Mouse (Mus musculus) MEL (cell line): Measurements from ENCODE around the gene Tnfrsf4. TPM values are rescaled to one million over a fixed set of nuclear protein-coding genes. Genes with fewer than 3 reads are reported as not detected.
A peak's percentile ranks its signal among the peaks of the same experiment; 100 is the strongest.

Source experiments
- DNase-seq: peaks from one replicate; pipeline ENCODE4 v3.0.0; 2011; ENCODE audit warnings: low read depth, low spot score
- H3K27ac ChIP-seq: 2 replicates; pipeline ENCODE4 v1.5.1; 2012; ENCODE audit warnings: low read depth, mild to moderate bottlenecking, control low read depth, low read length, moderate library complexity; ENCODE audit not compliant: control insufficient read depth
- H3K27me3 ChIP-seq, 2 experiments: fragments of 150-350 bp in 1 of 2; sonication (generic) in 1 of 2; 2 replicates each; pipeline ENCODE4 v1.6.1; 2012; ENCODE audit warnings: low read length in 2 of 2, mild to moderate bottlenecking in 2 of 2, improper control_type of control experiment in 1 of 2, moderate library complexity in 1 of 2; ENCODE audit not compliant: insufficient read depth in 2 of 2, control insufficient read depth in 1 of 2
- H3K36me3 ChIP-seq, 2 experiments: 2 replicates each; pipeline ENCODE4 v1.6.1; 2012 to 2014; ENCODE audit warnings: low read length in 2 of 2, improper control_type of control experiment in 1 of 2, inconsistent platforms in 1 of 2, mild to moderate bottlenecking in 1 of 2; ENCODE audit not compliant: insufficient read depth in 2 of 2, control insufficient read depth in 1 of 2
- H3K4me1 ChIP-seq, 2 experiments: fragments of 150-350 bp in 1 of 2; sonication (generic) in 1 of 2; 2 replicates each; pipeline ENCODE4 v1.6.1; 2012; ENCODE audit warnings: low read length in 2 of 2, improper control_type of control experiment in 1 of 2, mild to moderate bottlenecking in 1 of 2; ENCODE audit not compliant: insufficient read depth in 2 of 2, control insufficient read depth in 1 of 2
- H3K4me3 ChIP-seq, 2 experiments: fragments of 150-350 bp in 1 of 2; sonication (generic) in 1 of 2; 2 replicates each; pipeline ENCODE4 v1.5.1; 2012; ENCODE audit warnings: low read depth in 2 of 2, low read length in 2 of 2, mild to moderate bottlenecking in 2 of 2, moderate library complexity in 2 of 2, control low read depth in 1 of 2, improper control_type of control experiment in 1 of 2; ENCODE audit not compliant: control insufficient read depth in 1 of 2, insufficient read depth in 1 of 2
- H3K79me2 ChIP-seq: 2 replicates; pipeline ENCODE4 v1.6.1; 2012; ENCODE audit warnings: mild to moderate bottlenecking, low read length, moderate library complexity; ENCODE audit not compliant: control insufficient read depth, poor library complexity, insufficient read depth
- H3K9ac ChIP-seq: 2 replicates; pipeline ENCODE4 v1.6.1; 2012; ENCODE audit warnings: low read depth, mild to moderate bottlenecking, control low read depth, low read length, moderate library complexity; ENCODE audit not compliant: control insufficient read depth, poor library complexity, severe bottlenecking
- H3K9me3 ChIP-seq: fragments of 150-350 bp; sonication (generic); replicated peaks from 2 replicates; pipeline ENCODE4 v1.6.1; 2012; ENCODE audit warnings: mild to moderate bottlenecking, low read length, improper control_type of control experiment, moderate library complexity; ENCODE audit not compliant: insufficient read depth
- BHLHE40 ChIP-seq: IDR thresholded peaks from 2 replicates; pipeline ENCODE4 v1.6.1; 2012; ENCODE audit warnings: low read depth, mild to moderate bottlenecking, inconsistent platforms, low read length, improper control_type of control experiment, borderline replicate concordance
- CHD1 ChIP-seq: IDR thresholded peaks from 2 replicates; pipeline ENCODE4 v1.6.1; 2012; ENCODE audit warnings: low read depth, mild to moderate bottlenecking, inconsistent platforms, low read length, improper control_type of control experiment
- CTCF ChIP-seq, 3 experiments: IDR thresholded peaks in 2 of 3; conservative IDR thresholded peaks in 1 of 3; 2 replicates each; pipeline ENCODE4 v1.5.1; 2011 to 2012; ENCODE audit warnings: low read length in 3 of 3, low read depth in 2 of 3, mild to moderate bottlenecking in 2 of 3, improper control_type of control experiment in 1 of 3, inconsistent platforms in 1 of 3, mixed read lengths in 1 of 3, moderate library complexity in 1 of 3; ENCODE audit not compliant: control insufficient read depth in 1 of 3, insufficient read depth in 1 of 3, poor library complexity in 1 of 3, severe bottlenecking in 1 of 3
- ELF1 ChIP-seq: IDR thresholded peaks from 2 replicates; pipeline ENCODE4 v1.6.1; 2014; ENCODE audit warnings: low read depth, mild to moderate bottlenecking, inconsistent platforms, low read length, improper control_type of control experiment, moderate library complexity
- EP300 ChIP-seq, 2 experiments: IDR thresholded peaks; 2 replicates each; pipeline ENCODE4 v1.6.1; 2011; ENCODE audit warnings: improper control_type of control experiment in 2 of 2, low read length in 2 of 2, low read depth in 1 of 2, mild to moderate bottlenecking in 1 of 2
- GABPA ChIP-seq: IDR thresholded peaks from 2 replicates; pipeline ENCODE4 v1.6.1; 2012; ENCODE audit warnings: low read depth, mild to moderate bottlenecking, inconsistent platforms, low read length, improper control_type of control experiment, moderate library complexity
- GATA1 ChIP-seq: IDR thresholded peaks from 2 replicates; pipeline ENCODE4 v1.6.1; 2011; ENCODE audit warnings: low read depth, low read length, improper control_type of control experiment
- HCFC1 ChIP-seq: IDR thresholded peaks from 2 replicates; pipeline ENCODE4 v1.6.1; 2012; ENCODE audit warnings: low read depth, mild to moderate bottlenecking, inconsistent platforms, low read length, improper control_type of control experiment, moderate library complexity
- KAT2A ChIP-seq: conservative IDR thresholded peaks from 2 replicates; pipeline ENCODE4 v1.6.1; 2012; ENCODE audit warnings: low read depth, low read length, improper control_type of control experiment, inconsistent platforms
- MAFK ChIP-seq: IDR thresholded peaks from 2 replicates; pipeline ENCODE4 v1.6.1; 2011; ENCODE audit warnings: low read depth, mild to moderate bottlenecking, low read length, improper control_type of control experiment, borderline replicate concordance
- MEF2A ChIP-seq: IDR thresholded peaks from 2 replicates; pipeline ENCODE4 v1.6.1; 2014; ENCODE audit warnings: low read depth, mild to moderate bottlenecking, inconsistent platforms, low read length, improper control_type of control experiment; ENCODE audit not compliant: poor library complexity, insufficient replicate concordance, severe bottlenecking; ENCODE audit errors: extremely low read depth
- MXI1 ChIP-seq: IDR thresholded peaks from 2 replicates; pipeline ENCODE4 v1.6.1; 2011; ENCODE audit warnings: mild to moderate bottlenecking, low read depth, low read length, improper control_type of control experiment
- MYB ChIP-seq: IDR thresholded peaks from 2 replicates; pipeline ENCODE4 v1.6.1; 2011; ENCODE audit warnings: mild to moderate bottlenecking, low read depth, low read length, improper control_type of control experiment
- MYC ChIP-seq: IDR thresholded peaks from 2 replicates; pipeline ENCODE4 v1.6.1; 2011; ENCODE audit warnings: low read depth, mild to moderate bottlenecking, low read length, improper control_type of control experiment, moderate library complexity
- NELFE ChIP-seq: IDR thresholded peaks from 2 replicates; pipeline ENCODE4 v1.6.1; 2011; ENCODE audit warnings: low read depth, low read length, improper control_type of control experiment
- POLR2A ChIP-seq, 2 experiments: IDR thresholded peaks; 2 replicates each; pipeline ENCODE4 v1.6.1; 2011 to 2012; ENCODE audit warnings: low read length in 2 of 2, mild to moderate bottlenecking in 2 of 2, control low read depth in 1 of 2, improper control_type of control experiment in 1 of 2, low read depth in 1 of 2, moderate library complexity in 1 of 2; ENCODE audit not compliant: control insufficient read depth in 1 of 2, insufficient read depth in 1 of 2, poor library complexity in 1 of 2
- POLR2AphosphoS2 ChIP-seq: IDR thresholded peaks from 2 replicates; pipeline ENCODE4 v1.6.1; 2011; ENCODE audit warnings: low read length, improper control_type of control experiment
- POLR2AphosphoS5 ChIP-seq: IDR thresholded peaks from 2 replicates; pipeline ENCODE4 v1.6.1; 2012; ENCODE audit warnings: low read depth, borderline replicate concordance, mild to moderate bottlenecking, inconsistent platforms, low read length, moderate library complexity, mixed read lengths
- RAD21 ChIP-seq: IDR thresholded peaks from 2 replicates; pipeline ENCODE4 v1.6.1; 2011; ENCODE audit warnings: mild to moderate bottlenecking, low read depth, low read length, improper control_type of control experiment
- RCOR1 ChIP-seq: IDR thresholded peaks from 2 replicates; pipeline ENCODE4 v1.6.1; 2012; ENCODE audit warnings: low read depth, mild to moderate bottlenecking, inconsistent platforms, low read length, improper control_type of control experiment
- SMC3 ChIP-seq: IDR thresholded peaks from 2 replicates; pipeline ENCODE4 v1.6.1; 2011; ENCODE audit warnings: low read depth, low read length, improper control_type of control experiment
- TAL1 ChIP-seq: IDR thresholded peaks from 2 replicates; pipeline ENCODE4 v1.6.1; 2012; ENCODE audit warnings: mild to moderate bottlenecking, inconsistent platforms, low read length, moderate library complexity, mixed read lengths
- TBP ChIP-seq: IDR thresholded peaks from 2 replicates; pipeline ENCODE4 v1.8.0; 2011; ENCODE audit warnings: low read depth, low read length, improper control_type of control experiment
- UBTF ChIP-seq: IDR thresholded peaks from 2 replicates; pipeline ENCODE4 v1.6.1; 2012; ENCODE audit warnings: low read depth, mild to moderate bottlenecking, inconsistent platforms, low read length, improper control_type of control experiment, moderate library complexity, borderline replicate concordance; ENCODE audit not compliant: insufficient read depth
- USF1 ChIP-seq: IDR thresholded peaks from 2 replicates; pipeline ENCODE4 v1.6.1; 2014; ENCODE audit warnings: low read depth, mild to moderate bottlenecking, inconsistent platforms, low read length, improper control_type of control experiment, moderate library complexity
- ZC3H11A ChIP-seq: IDR thresholded peaks from 2 replicates; pipeline ENCODE4 v1.6.1; 2012; ENCODE audit warnings: low read depth, mild to moderate bottlenecking, inconsistent platforms, low read length, improper control_type of control experiment
- ZNF384 ChIP-seq: IDR thresholded peaks from 2 replicates; pipeline ENCODE4 v1.6.1; 2012; ENCODE audit warnings: low read depth, mild to moderate bottlenecking, inconsistent platforms, low read length, improper control_type of control experiment
- polyA plus RNA-seq, 2 experiments: library from polyadenylated mRNA; stranded (reverse) in 1 of 2; unstranded in 1 of 2; fragments of >175 nt in 1 of 2; fragments of >200 nt in 1 of 2; gene quantifications; 2 replicates each; pipeline versions ENCODE4 v1.2.1 to v1.2.4; 2012; ENCODE audit warnings: low replicate concordance in 2 of 2, low read depth in 1 of 2; ENCODE audit not compliant: insufficient read length in 2 of 2, insufficient read depth in 1 of 2, missing spikeins in 1 of 2
- total RNA-seq: library from RNA; depleted of rRNA; stranded (reverse); fragments of 300-350 nt; gene quantifications from 2 replicates; pipeline ENCODE4 v1.2.3, GENCODE M21; 2012

The Tnfrsf4 gene
- total and polyA plus RNA-seq, 3 experiments = 1.6 to 2.7 TPM; not detected in 1

GRCm38 (mm10) chr4:156033476-156034119, 20.0 kb downstream of the Tnfrsf4 start (continued):
- TF ChIP-seq MXI1 (peak; percentile 46; the same call in 1 of the 2 replicates), ZC3H11A (peak; percentile 53), CHD1 (no peak), KAT2A (no peak), EP300 (IDR thresholded peaks at IDR 0.05; ENCODE audit: low read depth in 1 of 2, low read length in 2 of 2) (no peak), UBTF (no peak), MYC (peak; percentile 59; the same call in 1 of the 2 replicates), MYB (no peak), NELFE (no peak)

DNA sequence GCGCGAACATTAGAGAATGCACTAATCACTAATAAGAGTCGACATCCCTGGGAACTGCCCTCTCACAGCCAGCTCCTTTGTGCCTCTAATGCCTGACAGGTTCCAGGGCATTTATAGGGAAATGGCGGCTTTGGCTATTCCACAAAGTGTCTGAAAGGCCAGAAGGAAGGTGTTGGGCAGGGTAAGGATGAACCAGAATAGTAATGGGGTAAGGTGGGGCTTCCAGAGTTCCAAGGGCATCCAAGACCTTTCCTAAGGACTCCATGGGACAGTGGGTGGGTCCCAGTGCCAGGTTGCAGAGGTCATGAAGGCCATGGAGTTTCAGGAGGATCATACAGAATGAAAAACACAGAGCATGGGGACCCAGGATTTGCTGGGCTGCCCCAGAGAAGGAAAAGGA, 20.7 kb downstream of the Tnfrsf4 start:
- no peak overlapping the region for H3K9ac ChIP-seq

GRCm38 (mm10) chr4:156034901-156035300, 21.3 kb downstream of the Tnfrsf4 start:
- Histone ChIP-seq H3K27ac (no peak overlapping the region), H3K79me2 (no peaks in the 10 kb centered on the region)
- TF ChIP-seq MAFK (no peak), TBP (no peak), HCFC1 (no peak), ZC3H11A (no peak), SMC3 (no peak), POLR2AphosphoS2 (no peak), GABPA (no peak), CHD1 (no peak), USF1 (no peak)
- TF ChIP-seq, all 39 proteins: peak for 0
- H3K27me3 ChIP-seq = no peaks in the 10 kb centered on the region
- peaks cover 0 to 12% of the 10 kb centered on the region in 2 experiments; a peak in 2 of 4 replicates for H3K36me3 ChIP-seq
- H3K9me3 ChIP-seq = no peaks in the 10 kb centered on the region
- DNase-seq = no peak
- H3K4me3 ChIP-seq = no peak overlapping the region
- H3K9ac ChIP-seq = no peak overlapping the region
- H3K4me1 ChIP-seq = peaks cover 11 to 21% of the 10 kb centered on the region in 2 experiments

More for the DNA sequence above, 20.7 kb downstream of the Tnfrsf4 start:
- TF ChIP-seq RCOR1 = no peak
- no peak for TF ChIP-seq MEF2A
- TF ChIP-seq GABPA = no peak
- TF ChIP-seq TBP = no peak
- TF ChIP-seq GATA1 = no peak
- TF ChIP-seq BHLHE40 = no peak
- TF ChIP-seq ELF1 = no peak
- no peak for TF ChIP-seq USF1
- no peak for TF ChIP-seq TAL1
- no peak for TF ChIP-seq KAT2A
- TF ChIP-seq MYB = no peak
- no peak for TF ChIP-seq MYC
- TF ChIP-seq POLR2AphosphoS5 = no peak
- TF ChIP-seq MAFK = no peak
- no peak for TF ChIP-seq CTCF (IDR thresholded peaks at IDR 0.05 in 2 of 3, conservative IDR thresholded peaks at IDR 0.05 in 1 of 3; ENCODE audit: control insufficient read depth in 1 of 3, insufficient read depth in 1 of 3, low read depth in 2 of 3, low read length in 3 of 3, poor library complexity in 1 of 3, severe bottlenecking in 1 of 3)
- TF ChIP-seq ZC3H11A = no peak
- no peak for TF ChIP-seq POLR2A (IDR thresholded peaks at IDR 0.05; ENCODE audit: control insufficient read depth in 1 of 2, insufficient read depth in 1 of 2, low read depth in 1 of 2, low read length in 2 of 2, poor library complexity in 1 of 2)
- TF ChIP-seq RAD21 = no peak
- TF ChIP-seq ZNF384 = no peak
- TF ChIP-seq CHD1 = no peak
- TF ChIP-seq, all 39 proteins: peak for 0
- peaks cover 0 to 12% of the 10 kb centered on the region in 2 experiments; a peak in 2 of 4 replicates for H3K36me3 ChIP-seq
- no peaks in the 10 kb centered on the region for H3K79me2 ChIP-seq
- DNase-seq = no peak
- H3K4me3 ChIP-seq = no peak overlapping the region
- H3K27ac ChIP-seq = no peak overlapping the region
- no peaks in the 10 kb centered on the region for H3K9me3 ChIP-seq
- no peaks in the 10 kb centered on the region for H3K27me3 ChIP-seq
- H3K4me1 ChIP-seq = peaks cover 11 to 21% of the 10 kb centered on the region in 2 experiments
